Mouse (Mus musculus) left cerebral cortex, adult 11 months (tissue): ENCODE measurements at regions not wholly inside any gene's neighbourhood (a gene's known extent, or its start where the extent isn't known, plus 50 kb on each side); places are given as distances from the start of the nearest gene placed in this dataset.
"Not testable (repeated sequence)": the region's sequence is repeated elsewhere in the genome, so short reads cannot be mapped to it uniquely, and the experiment has no call there.

Source experiments
- DNase-seq: peaks from one replicate; pipeline ENCODE4 v3.0.0; 2022; ENCODE audit warnings: low spot score

GRCm38 (mm10) chr12:39593781-39594180 is 444.0 kb downstream of the Arl4a start:
- DNase-seq: not testable (repeated sequence)

DNA sequence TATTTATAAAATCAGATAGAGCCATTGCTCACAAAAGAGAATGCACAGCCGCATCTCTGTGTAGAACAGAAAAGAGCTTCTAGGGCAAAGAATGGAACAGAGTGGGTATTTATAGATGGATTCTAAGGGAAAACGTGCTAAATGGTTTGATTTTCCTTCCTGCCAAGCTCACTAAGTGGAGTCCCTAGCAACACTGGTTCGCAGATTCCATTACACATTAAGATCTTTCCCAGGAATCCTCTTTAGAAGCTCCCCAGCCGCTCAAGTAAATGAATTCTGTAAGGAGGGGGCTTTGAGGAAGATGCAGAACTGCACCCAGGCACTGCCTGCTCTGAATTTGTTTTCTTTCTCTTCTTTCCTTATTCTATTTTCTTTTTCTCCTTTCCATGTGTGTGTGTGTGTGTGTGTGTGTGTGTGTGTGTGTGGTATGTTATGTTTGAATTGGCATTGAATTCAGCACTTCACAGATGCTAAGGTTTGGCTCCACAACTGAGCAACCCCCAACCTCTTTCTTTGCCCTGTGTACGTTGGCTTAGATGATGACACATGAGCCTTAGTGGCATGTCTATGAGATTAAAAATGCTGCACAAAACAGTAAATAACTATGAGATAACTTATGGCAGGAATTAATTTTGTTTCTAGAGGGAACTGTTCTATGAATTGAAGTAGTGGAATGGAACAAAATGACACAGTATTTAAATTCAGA is 450.5 kb downstream of the Arl4a start:
- no peak for DNase-seq

GRCm38 (mm10) chr12:39586163-39586562 is 451.7 kb downstream of the Arl4a start:
- DNase-seq: no peak

GRCm38 (mm10) chr12:39577610-39578009 is 460.2 kb downstream of the Arl4a start:
- DNase-seq: no peak

DNA sequence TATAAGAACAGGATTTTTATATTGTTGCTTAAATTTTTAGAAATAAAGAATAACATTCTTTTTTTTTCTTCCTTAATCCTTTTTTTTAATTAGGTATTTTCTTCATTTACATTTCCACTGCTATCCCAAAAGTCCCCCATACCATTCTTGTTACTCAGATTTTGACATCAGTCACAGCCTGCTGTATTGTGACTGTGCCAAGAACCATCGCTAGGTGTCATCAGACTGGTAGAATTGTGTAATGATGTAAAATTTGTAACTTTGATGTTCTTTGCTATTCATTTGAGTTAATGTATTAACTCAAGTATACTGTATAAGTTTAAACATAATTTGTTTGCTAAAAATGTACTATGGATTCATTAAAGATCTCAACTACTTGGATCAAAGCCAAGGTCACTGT is 465.0 kb downstream of the Arl4a start:
- DNase-seq: no peak

DNA sequence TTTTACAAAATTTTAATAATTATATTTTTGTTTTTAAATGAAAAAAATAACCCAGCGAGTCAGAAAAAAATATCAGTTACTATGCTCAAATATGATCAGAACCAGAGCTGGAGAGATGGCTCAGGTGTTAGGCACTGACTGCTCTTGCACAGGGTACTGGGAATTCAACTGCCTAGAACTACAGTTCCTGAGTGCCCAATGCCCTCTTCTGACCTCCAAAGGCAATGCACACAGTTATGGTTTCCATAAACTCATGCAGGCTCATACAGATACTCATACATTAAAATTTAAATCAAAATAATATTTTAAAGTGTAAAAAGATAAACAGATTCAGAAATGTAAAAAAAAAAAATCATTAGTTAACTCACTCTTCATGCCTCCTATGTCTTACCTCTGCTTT is 465.7 kb downstream of the Arl4a start:
- DNase-seq: no peak

DNA sequence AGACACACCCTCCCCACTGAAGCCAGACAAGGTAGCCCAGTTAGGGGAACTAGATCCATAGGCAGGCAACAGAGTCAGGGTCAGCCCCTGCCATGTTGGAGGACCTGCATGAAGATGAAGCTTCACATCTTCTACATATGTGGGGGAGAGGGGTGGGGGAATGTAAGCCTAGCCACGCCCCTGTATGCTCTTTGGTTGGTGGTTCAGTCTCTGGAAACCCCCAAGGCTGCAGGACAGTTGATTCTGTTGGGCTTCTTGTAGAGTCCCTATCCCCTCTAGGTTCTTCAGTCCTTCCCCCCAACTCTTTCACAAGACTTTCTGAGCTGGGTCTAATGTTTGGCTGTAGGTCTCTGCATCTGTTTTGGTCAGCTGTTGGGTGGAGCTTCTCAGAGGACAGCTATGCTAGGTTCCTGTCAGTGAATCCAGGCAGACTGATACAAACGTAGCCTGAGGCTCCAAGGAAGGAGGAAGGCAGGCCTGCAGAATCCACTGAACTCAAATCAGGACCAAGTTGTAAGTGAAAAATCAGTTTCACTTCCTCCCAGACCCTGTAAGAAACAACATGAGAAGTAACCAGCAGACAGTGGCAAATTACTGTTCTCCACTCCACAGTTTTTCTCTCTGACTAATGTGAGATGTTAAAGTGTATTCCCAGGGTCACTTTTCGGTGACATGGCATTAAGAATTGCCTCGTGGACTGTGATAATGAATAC is 476.9 kb downstream of the Arl4a start:
- no peak for DNase-seq

DNA sequence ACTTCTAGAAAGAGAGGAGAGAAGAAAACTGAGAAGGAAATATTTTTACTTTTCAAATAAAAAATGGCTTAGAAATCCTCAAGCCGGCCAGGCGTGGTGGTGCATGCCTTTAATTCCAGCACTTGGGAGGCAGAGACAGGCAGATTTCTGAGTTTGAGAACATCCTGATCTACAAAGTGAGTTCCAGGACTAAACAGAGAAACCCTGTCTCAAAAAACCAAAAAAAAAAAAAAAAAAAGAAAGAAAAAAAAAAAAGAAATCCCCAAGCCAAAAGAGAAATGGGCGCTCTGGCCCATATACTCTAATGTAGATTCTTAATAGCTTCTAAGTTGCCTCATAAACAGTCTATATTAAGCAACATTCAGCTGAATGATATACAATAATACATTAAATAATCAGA is 479.3 kb downstream of the Arl4a start:
- no peak for DNase-seq

DNA sequence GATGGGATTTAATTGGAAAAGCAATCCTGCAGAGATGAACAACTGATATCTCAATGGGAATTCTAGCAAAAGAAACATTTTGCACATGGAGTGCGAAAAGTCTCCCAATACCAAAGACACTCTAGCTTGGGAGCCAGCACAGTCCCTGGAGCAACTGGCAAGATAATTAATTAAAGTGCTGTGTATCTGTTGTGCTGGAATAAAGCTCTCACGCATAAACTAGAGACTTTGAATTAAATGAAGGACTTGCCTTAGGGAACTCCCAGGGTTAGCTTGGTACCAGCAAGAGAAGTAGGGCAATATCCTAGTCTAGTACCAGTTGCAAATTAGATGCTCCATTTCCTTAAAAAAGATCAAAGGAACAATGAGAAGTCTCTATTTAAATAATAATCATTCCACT is 501.5 kb downstream of the Arl4a start:
- DNase-seq: no peak

GRCm38 (mm10) chr12:39528121-39528520 is 509.7 kb downstream of the Arl4a start:
- DNase-seq: no peak

GRCm38 (mm10) chr12:39527216-39527600 is 510.6 kb downstream of the Arl4a start:
- no peak for DNase-seq

- no peak for DNase-seq
These were observed 511.1 kb downstream of the Arl4a start for GRCm38 (mm10) chr12:39526535-39527215.

GRCm38 (mm10) chr12:39515690-39516089 is 522.1 kb downstream of the Arl4a start:
- no peak for DNase-seq

GRCm38 (mm10) chr12:39510855-39511254 is 527.0 kb downstream of the Arl4a start:
- no peak for DNase-seq

DNA sequence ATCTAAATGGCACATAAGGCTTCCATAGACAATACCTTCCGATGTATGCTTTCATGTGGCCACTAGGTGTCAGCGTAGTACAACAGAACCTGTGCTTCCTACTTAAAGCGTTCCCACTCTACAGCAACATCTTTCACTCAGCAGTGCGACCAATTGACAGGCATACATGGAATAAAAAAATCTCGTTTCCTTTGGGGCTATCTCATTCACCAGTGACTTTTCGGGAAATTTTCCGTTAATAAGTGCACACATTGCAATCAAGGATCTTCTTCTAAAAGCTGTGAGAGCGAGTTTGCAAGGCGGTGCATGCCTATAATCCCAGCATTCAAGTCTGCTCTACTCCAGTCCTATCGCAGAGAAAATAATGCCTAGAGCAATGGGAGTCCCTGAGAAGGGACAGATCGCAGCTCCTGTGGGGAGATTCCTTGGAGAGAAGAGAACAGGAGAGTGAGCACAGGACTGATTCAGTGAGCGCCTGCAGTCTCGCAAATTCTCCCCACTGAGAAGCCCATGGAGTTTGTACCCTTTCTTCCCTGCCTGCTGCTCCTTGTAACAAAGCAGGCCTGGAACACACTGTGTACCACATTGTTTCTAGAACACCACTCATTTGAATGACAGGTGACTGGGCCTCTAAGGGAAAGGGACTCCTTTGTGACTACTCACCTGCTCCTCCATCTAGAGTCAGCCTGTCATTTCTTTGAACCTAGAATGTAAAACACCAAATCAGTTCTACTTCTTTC is 527.6 kb downstream of the Arl4a start:
- DNase-seq: peak; percentile 62

DNA sequence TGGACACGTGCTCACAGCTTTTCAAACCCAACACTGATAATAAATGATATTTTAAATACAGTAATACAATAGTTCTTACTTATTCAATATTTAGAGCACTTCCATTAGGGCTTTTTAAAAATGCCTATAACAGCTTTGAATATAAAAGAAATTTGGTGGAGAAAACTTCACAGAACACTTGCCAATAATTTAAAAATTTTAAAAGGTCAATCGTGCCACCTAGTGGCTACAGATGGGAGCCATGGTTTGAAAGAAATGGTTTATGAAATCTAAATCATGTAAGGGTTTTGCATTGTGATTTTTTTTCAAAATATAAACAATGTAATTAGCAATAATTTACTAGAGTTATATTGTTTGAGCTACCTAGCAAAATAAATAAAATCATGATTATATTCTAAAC is 541.6 kb downstream of the Arl4a start:
- DNase-seq: no peak

- DNase-seq: no peak
These were observed 544.1 kb downstream of the Arl4a start for GRCm38 (mm10) chr12:39493578-39494218.

GRCm38 (mm10) chr12:39493114-39493513 is 544.7 kb downstream of the Arl4a start:
- DNase-seq: no peak

DNA sequence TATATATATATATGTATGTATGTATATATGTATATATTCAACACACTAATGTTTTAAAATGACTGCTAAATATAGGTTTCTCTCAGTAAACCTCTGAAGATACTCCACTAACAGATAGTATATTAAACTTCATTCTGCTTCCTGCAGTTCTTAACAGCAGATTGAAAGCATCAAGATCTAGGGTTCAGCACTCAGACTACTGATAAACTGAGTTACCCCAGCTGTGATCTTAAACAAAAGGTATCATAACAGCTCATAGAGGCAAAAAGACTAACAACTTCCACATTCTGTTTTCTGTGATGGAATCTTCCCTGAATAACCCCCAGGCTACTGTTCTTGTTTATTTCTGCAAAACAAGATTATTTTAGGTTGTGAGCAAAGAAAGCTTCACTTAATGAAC is 564.8 kb downstream of the Arl4a start:
- DNase-seq: no peak
